Mouse (Mus musculus) thymus, postnatal 25 days (tissue): ENCODE measurements around the gene Alox15.
"Not testable (repeated sequence)": the region's sequence is repeated elsewhere in the genome, so short reads cannot be mapped to it uniquely, and the experiment has no call there.

Experiments
- DNase-seq: peaks from one replicate; pipeline ENCODE4 v3.0.0; 2022

Alox15 gene

GRCm38 (mm10) chr11:70351868-70352267 is at the start of gene Alox15:
Gene Alox15 (minus strand): TSS chr11:70352031.
- DNase-seq = peak; percentile 38

GRCm38 (mm10) chr11:70389421-70389820 is 37.6 kb upstream of the Alox15 start:
- DNase-seq = no peak

GRCm38 (mm10) chr11:70387436-70387835 is 35.6 kb upstream of the Alox15 start:
- no peak for DNase-seq

- no peak for DNase-seq
Measured at GRCm38 (mm10) chr11:70384136-70384535, 32.3 kb upstream of the Alox15 start.

- DNase-seq = no peak
Measured at GRCm38 (mm10) chr11:70381330-70381729, 29.5 kb upstream of the Alox15 start.

GRCm38 (mm10) chr11:70380478-70381005 is 28.7 kb upstream of the Alox15 start:
- DNase-seq = no peak

GRCm38 (mm10) chr11:70376054-70376453 is 24.2 kb upstream of the Alox15 start:
- DNase-seq = no peak

- DNase-seq = no peak
Measured at GRCm38 (mm10) chr11:70374302-70374701, 22.5 kb upstream of the Alox15 start.

GRCm38 (mm10) chr11:70372849-70373557 is 21.2 kb upstream of the Alox15 start:
- DNase-seq = no peak

- DNase-seq = no peak
Measured at GRCm38 (mm10) chr11:70372396-70372795, 20.6 kb upstream of the Alox15 start.

- DNase-seq = not testable (repeated sequence)
Measured at GRCm38 (mm10) chr11:70368626-70369025, 16.8 kb upstream of the Alox15 start.

- DNase-seq = not testable (repeated sequence)
Measured at GRCm38 (mm10) chr11:70367701-70368100, 15.9 kb upstream of the Alox15 start.

- no peak for DNase-seq
Measured at GRCm38 (mm10) chr11:70348630-70349029, 3.2 kb downstream of the Alox15 start.

- DNase-seq = no peak
Measured at GRCm38 (mm10) chr11:70347861-70348260, 4.0 kb downstream of the Alox15 start.

GRCm38 (mm10) chr11:70345546-70345945 is 6.3 kb downstream of the Alox15 start:
- no peak for DNase-seq

GRCm38 (mm10) chr11:70345061-70345460 is 6.8 kb downstream of the Alox15 start:
- no peak for DNase-seq

- no peak for DNase-seq
Measured at GRCm38 (mm10) chr11:70339481-70339880, 12.3 kb downstream of the Alox15 start.

GRCm38 (mm10) chr11:70334477-70334876 is 17.4 kb downstream of the Alox15 start:
- DNase-seq = peak; percentile 69

GRCm38 (mm10) chr11:70324726-70325125 is 27.1 kb downstream of the Alox15 start:
- no peak for DNase-seq

GRCm38 (mm10) chr11:70322528-70322927 is 29.3 kb downstream of the Alox15 start, which contains the start of gene Alox12e:
Gene Alox12e (minus strand): TSS chr11:70322628.
- DNase-seq = no peak

GRCm38 (mm10) chr11:70321664-70322063 is 30.2 kb downstream of the Alox15 start:
- peak; percentile 72 for DNase-seq

GRCm38 (mm10) chr11:70319614-70320013 is 32.2 kb downstream of the Alox15 start:
- no peak for DNase-seq

- peak; percentile 41 for DNase-seq
Measured at GRCm38 (mm10) chr11:70313833-70314232, 38.0 kb downstream of the Alox15 start.

- peak; percentile 58 for DNase-seq
Measured at GRCm38 (mm10) chr11:70309341-70309740, 42.5 kb downstream of the Alox15 start.

- DNase-seq = peak; percentile 52
Measured at GRCm38 (mm10) chr11:70308296-70308695, 43.5 kb downstream of the Alox15 start.
